Mouse (Mus musculus) hindbrain, postnatal 0 days (tissue): ENCODE results near the gene Tgm6. TPM values are rescaled to one million over a fixed set of nuclear protein-coding genes. Genes with fewer than 3 reads are reported as not detected.

Experiments
- ATAC-seq: fragments of 200-750 bp; cut with Nextera tagmentation; 2 replicates; pipeline ENCODE4 v1.8.0; 2017; ENCODE audit warnings: mild to moderate bottlenecking, moderate TSS enrichment, moderate library complexity
- DNase-seq: peaks from one replicate; pipeline ENCODE4 v3.0.0-alpha.2; 2015; ENCODE audit warnings: low spot score
- H3K27ac ChIP-seq: fragments of 300-500 bp; sonication (generic); 2 replicates; pipeline ENCODE4 v1.5.1; 2014; ENCODE audit warnings: mild to moderate bottlenecking
- H3K27me3 ChIP-seq: fragments of 300-500 bp; sonication (generic); 2 replicates; pipeline ENCODE4 v1.6.1; 2014; ENCODE audit warnings: low read length, mixed read lengths; ENCODE audit not compliant: insufficient read depth
- H3K36me3 ChIP-seq: fragments of 300-500 bp; sonication (generic); 2 replicates; pipeline ENCODE4 v1.6.1; 2014; ENCODE audit warnings: low read length, mixed read lengths; ENCODE audit not compliant: insufficient read depth
- H3K4me1 ChIP-seq: fragments of 300-500 bp; sonication (generic); 2 replicates; pipeline ENCODE4 v1.6.1; 2014; ENCODE audit warnings: antibody characterized with exemption, low read length, mixed read lengths; ENCODE audit not compliant: insufficient read depth
- H3K4me2 ChIP-seq: fragments of 300-500 bp; sonication (generic); 2 replicates; pipeline ENCODE4 v1.6.1; 2014; ENCODE audit warnings: low read depth, mild to moderate bottlenecking, low read length, moderate library complexity, mixed read lengths
- H3K4me3 ChIP-seq: fragments of 300-500 bp; sonication (generic); 2 replicates; pipeline ENCODE4 v1.5.1; 2014; ENCODE audit warnings: low read length
- H3K9ac ChIP-seq: fragments of 300-500 bp; sonication (generic); replicated peaks from 2 replicates; pipeline ENCODE4 v1.6.1; 2014; ENCODE audit warnings: mild to moderate bottlenecking, low read length, moderate library complexity, mixed read lengths
- H3K9me3 ChIP-seq: fragments of 300-500 bp; sonication (generic); 2 replicates; pipeline ENCODE4 v1.6.1; 2016; ENCODE audit warnings: low read length, mixed read lengths
- CTCF ChIP-seq: IDR thresholded peaks from 2 replicates; pipeline ENCODE4 v1.5.1; 2016; ENCODE audit warnings: antibody characterized with exemption, control low read depth, low read depth
- WGBS: fragments of 180-500 bp; shearing (Covaris S2); extraction: QIAGEN DNeasy Blood & Tissue Kit; methylation state at CpG from one replicate; pipeline ENCODE4 v1.1.7; 2014; 5-methylcytosine and 5-hydroxymethylcytosine counted together
- polyA plus RNA-seq: library from polyadenylated mRNA; unstranded; fragments of >200 nt; fragmentation: Nextera tagmentation; extraction: Ambion mirVana; gene quantifications from 2 replicates; pipeline ENCODE4 v1.2.1, GENCODE M21; 2015
- total RNA-seq: library from RNA; depleted of rRNA; stranded (reverse); fragments of >200 nt; gene quantifications from 2 replicates; pipeline ENCODE4 v1.2.3, GENCODE M21; 2014

Tgm6 gene
- total and polyA plus RNA-seq, 2 experiments from 2014 or later, result 0.14 to 0.16 TPM

DNA sequence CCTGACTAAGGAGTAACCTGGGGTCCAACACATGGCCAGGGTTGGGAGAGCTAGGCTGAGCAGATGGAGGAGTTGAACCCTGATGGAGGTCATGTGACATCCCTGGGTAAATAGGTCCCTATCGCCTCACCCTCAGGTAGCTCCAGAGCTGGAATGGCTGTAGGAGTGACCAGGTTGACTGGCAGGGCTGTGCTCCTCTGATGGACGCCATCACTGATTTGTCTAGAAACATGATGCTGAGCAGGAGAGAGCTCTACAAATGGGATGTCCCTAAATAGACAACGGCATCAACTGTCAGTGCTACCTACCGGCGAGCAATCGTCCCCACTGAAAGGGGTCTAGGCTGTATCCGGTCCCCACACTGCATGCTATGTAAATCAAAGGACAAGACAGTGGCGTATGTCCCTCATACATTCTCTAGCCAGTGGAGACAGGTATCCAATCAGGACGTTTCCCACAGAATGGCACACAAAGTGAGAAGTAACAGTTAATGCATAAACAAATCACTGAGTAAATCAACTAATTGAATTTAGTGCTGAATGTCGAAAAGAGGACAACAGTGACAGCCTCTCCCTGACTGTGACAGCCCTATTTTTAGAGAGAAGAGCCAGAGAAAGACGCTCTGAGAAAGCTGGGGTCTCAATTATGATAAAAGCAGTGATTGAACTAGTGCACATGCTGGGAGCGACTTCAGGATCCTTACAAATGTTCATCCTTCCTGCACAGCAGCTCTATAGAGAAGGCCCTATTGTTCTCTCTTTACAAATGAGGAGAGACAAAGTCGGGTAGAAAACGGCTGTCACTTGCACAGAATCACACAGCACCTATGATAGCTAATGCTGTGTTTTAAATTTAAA is 45.2 kb downstream of the Tgm6 start:
- no peak for ATAC-seq
- Histone ChIP-seq H3K4me1 (no peaks in the 10 kb centered on the region), H3K36me3 (no peaks in the 10 kb centered on the region), H3K9ac (no peak overlapping the region), H3K4me2 (no peak overlapping the region), H3K27ac (no peak overlapping the region), H3K9me3 (no peaks in the 10 kb centered on the region), H3K4me3 (no peak overlapping the region), H3K27me3 (no peaks in the 10 kb centered on the region)
- WGBS, result 48% methylated on average over 14 of the region's 14 CpGs
- no peak for DNase-seq
- TF ChIP-seq CTCF, result no peak

- 52% methylated on average over 4 of the region's 4 CpGs for WGBS
- no peak overlapping the region for H3K27ac ChIP-seq
- no peak overlapping the region for H3K9ac ChIP-seq
- DNase-seq, result no peak
- no peaks in the 10 kb centered on the region for H3K27me3 ChIP-seq
- no peaks in the 10 kb centered on the region for H3K4me1 ChIP-seq
- no peak for TF ChIP-seq CTCF
- H3K36me3 ChIP-seq, result no peaks in the 10 kb centered on the region
- no peak for ATAC-seq
- H3K4me3 ChIP-seq, result no peak overlapping the region
- H3K4me2 ChIP-seq, result no peak overlapping the region
- H3K9me3 ChIP-seq, result no peaks in the 10 kb centered on the region
Observed at GRCm38 (mm10) chr2:130158088-130158437, 45.8 kb downstream of the Tgm6 start.

GRCm38 (mm10) chr2:130162701-130163100 is 50.5 kb downstream of the Tgm6 start:
- H3K27me3 ChIP-seq, result no peaks in the 10 kb centered on the region
- H3K36me3 ChIP-seq, result no peaks in the 10 kb centered on the region
- 81% methylated on average over 5 of the region's 5 CpGs for WGBS
- no peak for DNase-seq
- no peaks in the 10 kb centered on the region for H3K9me3 ChIP-seq
- no peak overlapping the region for H3K4me3 ChIP-seq
- no peak for TF ChIP-seq CTCF
- no peak overlapping the region for H3K9ac ChIP-seq
- no peak overlapping the region for H3K27ac ChIP-seq
- no peak overlapping the region for H3K4me2 ChIP-seq
- ATAC-seq, result no peak
- 0 out of 2 replicates have a peak, but pooled peaks cover 5% of the 10 kb centered on the region for H3K4me1 ChIP-seq

GRCm38 (mm10) chr2:130166311-130167214 is 54.3 kb downstream of the Tgm6 start:
- Histone ChIP-seq H3K27me3 (no peaks in the 10 kb centered on the region), H3K4me2 (no peak overlapping the region), H3K4me3 (no peak overlapping the region), H3K9ac (no peak overlapping the region), H3K36me3 (peaks cover 23% of the 10 kb centered on the region), H3K9me3 (no peaks in the 10 kb centered on the region), H3K4me1 (0 out of 2 replicates have a peak, but pooled peaks cover 5% of the 10 kb centered on the region), H3K27ac (no peak overlapping the region)
- peak; percentile 81 for TF ChIP-seq CTCF
- ATAC-seq (peak; percentile 94), DNase-seq (peak; percentile 93)
- WGBS, result 42% methylated on average over 9 of the region's 9 CpGs

GRCm38 (mm10) chr2:130167861-130168260 is 55.6 kb downstream of the Tgm6 start:
- ATAC-seq (no peak), DNase-seq (peak; percentile 90)
- Histone ChIP-seq H3K36me3 (peaks cover 35% of the 10 kb centered on the region), H3K9ac (no peak overlapping the region), H3K4me3 (no peak overlapping the region), H3K4me1 (0 out of 2 replicates have a peak, but pooled peaks cover 5% of the 10 kb centered on the region), H3K9me3 (no peaks in the 10 kb centered on the region), H3K4me2 (no peak overlapping the region), H3K27ac (no peak overlapping the region), H3K27me3 (no peaks in the 10 kb centered on the region)
- TF ChIP-seq CTCF, result peak; percentile 85
- WGBS, result 41% methylated on average over 3 of the region's 3 CpGs

- H3K27me3 ChIP-seq, result no peaks in the 10 kb centered on the region
- H3K9ac ChIP-seq, result no peak overlapping the region
- H3K4me2 ChIP-seq, result no peak overlapping the region
- 89% methylated on average over 2 of the region's 2 CpGs for WGBS
- no peak overlapping the region for H3K27ac ChIP-seq
- no peaks in the 10 kb centered on the region for H3K9me3 ChIP-seq
- H3K4me3 ChIP-seq, result no peak overlapping the region
- no peak for TF ChIP-seq CTCF
- no peak for DNase-seq
- no peak for ATAC-seq
- peaks cover 62% of the 10 kb centered on the region for H3K36me3 ChIP-seq
- H3K4me1 ChIP-seq, result no peaks in the 10 kb centered on the region
Observed at GRCm38 (mm10) chr2:130171674-130172073, 59.5 kb downstream of the Tgm6 start.
